Mouse (Mus musculus) ovary, adult 18-20 months (tissue): ENCODE results near the gene Chn2.

Experiments used
- DNase-seq: peaks from one replicate; pipeline ENCODE4 v3.0.0; 2022; ENCODE audit warnings: low spot score, mixed read lengths

The Chn2 gene

GRCm38 (mm10) chr6:54042142-54042541 lies 2.8 kb downstream of the Chn2 start:
- no peak for DNase-seq

- DNase-seq, result no peak
Observed at GRCm38 (mm10) chr6:54043536-54043935, 4.2 kb downstream of the Chn2 start.

GRCm38 (mm10) chr6:54045748-54046721 lies 6.7 kb downstream of the Chn2 start:
- no peak for DNase-seq

GRCm38 (mm10) chr6:54046884-54047747 lies 7.8 kb downstream of the Chn2 start:
- no peak for DNase-seq

- DNase-seq, result no peak
Observed at GRCm38 (mm10) chr6:54048768-54049167, 9.4 kb downstream of the Chn2 start.

- DNase-seq, result no peak
Observed at GRCm38 (mm10) chr6:54051173-54051572, 11.8 kb downstream of the Chn2 start.

GRCm38 (mm10) chr6:54052124-54052523 lies 12.8 kb downstream of the Chn2 start:
- DNase-seq, result no peak

- no peak for DNase-seq
Observed at GRCm38 (mm10) chr6:54052666-54053065, 13.3 kb downstream of the Chn2 start.

GRCm38 (mm10) chr6:54053316-54053715 lies 14.0 kb downstream of the Chn2 start:
- no peak for DNase-seq

GRCm38 (mm10) chr6:54055387-54055786 lies 16.0 kb downstream of the Chn2 start:
- DNase-seq, result no peak

GRCm38 (mm10) chr6:54056548-54057532 lies 17.5 kb downstream of the Chn2 start:
- DNase-seq, result no peak

- DNase-seq, result no peak
Observed at GRCm38 (mm10) chr6:54057661-54058060, 18.3 kb downstream of the Chn2 start.

GRCm38 (mm10) chr6:54058837-54059236 lies 19.5 kb downstream of the Chn2 start:
- no peak for DNase-seq

- no peak for DNase-seq
Observed at GRCm38 (mm10) chr6:54060258-54060657, 20.9 kb downstream of the Chn2 start.

- DNase-seq, result no peak
Observed at GRCm38 (mm10) chr6:54061375-54061774, 22.0 kb downstream of the Chn2 start.

- no peak for DNase-seq
Observed at GRCm38 (mm10) chr6:54063878-54064277, 24.5 kb downstream of the Chn2 start.

- no peak for DNase-seq
Observed at GRCm38 (mm10) chr6:54067380-54067779, 28.0 kb downstream of the Chn2 start.

- DNase-seq, result no peak
Observed at GRCm38 (mm10) chr6:54068882-54069281, 29.5 kb downstream of the Chn2 start.

- peak; percentile 41 for DNase-seq
Observed at GRCm38 (mm10) chr6:54070736-54071135, 31.4 kb downstream of the Chn2 start.

GRCm38 (mm10) chr6:54071478-54071877 lies 32.1 kb downstream of the Chn2 start:
- no peak for DNase-seq

GRCm38 (mm10) chr6:54074454-54074853 lies 35.1 kb downstream of the Chn2 start:
- no peak for DNase-seq

- no peak for DNase-seq
Observed at GRCm38 (mm10) chr6:54075419-54075818, 36.1 kb downstream of the Chn2 start.
